Mouse (Mus musculus) intestine, postnatal 0 days (tissue): ENCODE data around the gene Trabd2b. TPM values are rescaled to one million over a fixed set of nuclear protein-coding genes. Genes with fewer than 3 reads are reported as not detected.

Experiments used
- ATAC-seq: fragments of 200-750 bp; cut with Nextera tagmentation; 2 replicates; pipeline ENCODE4 v1.8.0; 2017; ENCODE audit warnings: mild to moderate bottlenecking, moderate TSS enrichment, moderate library complexity
- H3K27ac ChIP-seq: fragments of 300-500 bp; sonication (generic); 2 replicates; pipeline ENCODE4 v1.5.1; 2014; ENCODE audit warnings: mild to moderate bottlenecking, low read depth, low read length, moderate library complexity
- H3K27me3 ChIP-seq: fragments of 300-500 bp; sonication (generic); replicated peaks from 2 replicates; pipeline ENCODE4 v1.6.1; 2014; ENCODE audit warnings: low read length, mixed read lengths; ENCODE audit not compliant: control insufficient read depth, insufficient read depth
- H3K36me3 ChIP-seq: fragments of 300-500 bp; sonication (generic); 2 replicates; pipeline ENCODE4 v1.6.1; 2014; ENCODE audit warnings: mild to moderate bottlenecking, moderate library complexity; ENCODE audit not compliant: control insufficient read depth, insufficient read depth
- H3K4me1 ChIP-seq: fragments of 300-500 bp; sonication (generic); replicated peaks from 2 replicates; pipeline ENCODE4 v1.6.1; 2014; ENCODE audit warnings: antibody characterized with exemption, low read length, mixed read lengths; ENCODE audit not compliant: control insufficient read depth, insufficient read depth
- H3K4me2 ChIP-seq: fragments of 300-500 bp; sonication (generic); replicated peaks from 2 replicates; pipeline ENCODE4 v1.6.1; 2014; ENCODE audit warnings: low read depth, mild to moderate bottlenecking, moderate library complexity
- H3K4me3 ChIP-seq: fragments of 300-500 bp; sonication (generic); 2 replicates; pipeline ENCODE4 v1.5.1; 2014; ENCODE audit warnings: low read depth, low read length
- H3K9ac ChIP-seq: fragments of 300-500 bp; sonication (generic); 2 replicates; pipeline ENCODE4 v1.6.1; 2014; ENCODE audit warnings: mild to moderate bottlenecking, low read depth, low read length
- H3K9me3 ChIP-seq: fragments of 300-500 bp; sonication (generic); 2 replicates; pipeline ENCODE4 v1.6.1; 2016; ENCODE audit warnings: mixed run types; ENCODE audit not compliant: control insufficient read depth
- CTCF ChIP-seq: sonication (generic); IDR thresholded peaks from 2 replicates; pipeline ENCODE4 v1.5.1; 2016; ENCODE audit warnings: low read depth, mild to moderate bottlenecking, control low read depth, antibody characterized with exemption, moderate library complexity
- WGBS: fragments of 180-500 bp; shearing (Covaris S2); extraction: QIAGEN DNeasy Blood & Tissue Kit; methylation state at CpG from one replicate; pipeline ENCODE4 v1.1.7; 2014; 5-methylcytosine and 5-hydroxymethylcytosine counted together
- polyA plus RNA-seq: library from polyadenylated mRNA; unstranded; fragments of >200 nt; fragmentation: Nextera tagmentation; extraction: Ambion mirVana; gene quantifications from 2 replicates; pipeline ENCODE4 v1.2.1, GENCODE M21; 2015

Trabd2b gene
- polyA plus RNA-seq, 1 experiment from 2014 or later = 0.20 TPM

GRCm38 (mm10) chr4:114476316-114476715 lies 69.8 kb downstream of the Trabd2b start:
- Histone ChIP-seq H3K4me2 (no peak overlapping the region), H3K27me3 (no peaks in the 10 kb centered on the region), H3K36me3 (no peaks in the 10 kb centered on the region), H3K9me3 (no peaks in the 10 kb centered on the region), H3K9ac (no peak overlapping the region), H3K27ac (no peak overlapping the region), H3K4me3 (no peak overlapping the region), H3K4me1 (no peaks in the 10 kb centered on the region)
- 77% methylated on average over 3 of the region's 3 CpGs for WGBS
- ATAC-seq = no peak
- no peak for TF ChIP-seq CTCF

- Histone ChIP-seq H3K27me3 (no peaks in the 10 kb centered on the region), H3K36me3 (no peaks in the 10 kb centered on the region), H3K4me3 (no peak overlapping the region), H3K4me2 (no peak overlapping the region), H3K4me1 (no peaks in the 10 kb centered on the region), H3K9me3 (no peaks in the 10 kb centered on the region), H3K27ac (no peak overlapping the region), H3K9ac (no peak overlapping the region)
- no peak for ATAC-seq
- 62% methylated on average over 11 of the region's 11 CpGs for WGBS
- TF ChIP-seq CTCF = no peak
Observed at GRCm38 (mm10) chr4:114477082-114477771, 70.7 kb downstream of the Trabd2b start.

- no peak overlapping the region for H3K4me3 ChIP-seq
- H3K4me1 ChIP-seq = no peaks in the 10 kb centered on the region
- H3K27me3 ChIP-seq = no peaks in the 10 kb centered on the region
- H3K36me3 ChIP-seq = no peaks in the 10 kb centered on the region
- H3K9ac ChIP-seq = no peak overlapping the region
- 49% methylated on average over 5 of the region's 5 CpGs for WGBS
- ATAC-seq = no peak
- H3K27ac ChIP-seq = no peak overlapping the region
- H3K4me2 ChIP-seq = no peak overlapping the region
- no peak for TF ChIP-seq CTCF
- H3K9me3 ChIP-seq = no peaks in the 10 kb centered on the region
Observed at GRCm38 (mm10) chr4:114481518-114481917, 75.0 kb downstream of the Trabd2b start.

DNA sequence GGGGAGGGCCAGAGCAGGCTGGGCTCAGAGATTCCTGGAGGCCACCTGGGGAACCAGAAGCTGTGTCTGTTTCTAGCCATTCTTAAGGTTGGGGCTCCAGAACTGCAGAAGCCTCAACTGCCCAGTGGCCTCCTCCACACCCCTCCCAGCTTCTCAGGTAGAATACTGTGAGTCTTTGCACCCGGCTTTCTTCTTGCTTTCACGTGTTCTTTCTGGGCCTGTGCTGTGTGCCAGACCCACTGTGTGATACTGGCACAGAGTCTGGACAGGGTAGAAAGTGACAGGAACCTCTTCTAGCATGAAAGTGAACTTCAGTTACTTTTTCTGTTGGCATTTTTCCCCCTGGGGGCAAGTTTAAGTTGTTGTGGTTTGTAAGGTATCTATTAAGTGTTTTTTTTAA lies 77.6 kb downstream of the Trabd2b start:
- no peak for ATAC-seq
- Histone ChIP-seq H3K9ac (no peak overlapping the region), H3K36me3 (no peaks in the 10 kb centered on the region), H3K27me3 (no peaks in the 10 kb centered on the region), H3K4me1 (no peaks in the 10 kb centered on the region), H3K4me2 (no peak overlapping the region), H3K9me3 (no peaks in the 10 kb centered on the region), H3K4me3 (no peak overlapping the region), H3K27ac (no peak overlapping the region)
- WGBS = 61% methylated on average over 2 of the region's 2 CpGs
- TF ChIP-seq CTCF = no peak

DNA sequence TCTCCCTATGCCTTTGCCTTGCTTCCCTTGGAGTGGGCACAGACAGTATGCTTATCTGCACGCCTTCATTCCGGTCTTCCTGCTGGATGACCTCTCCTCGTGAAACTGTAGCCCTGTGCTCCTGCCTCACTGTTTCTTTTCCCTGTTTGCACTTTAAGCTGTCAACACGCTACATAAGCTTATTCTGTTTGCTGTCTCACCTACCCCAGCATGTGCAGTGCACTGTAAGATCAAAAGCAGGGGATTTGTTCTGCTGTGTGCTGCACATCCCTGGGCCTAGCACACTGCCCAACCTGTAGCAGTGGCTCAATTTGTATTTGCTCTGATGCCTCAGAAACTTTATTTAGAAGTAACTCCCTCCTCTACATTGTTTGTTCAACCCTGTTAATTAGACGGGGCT lies 79.5 kb downstream of the Trabd2b start:
- H3K4me2 ChIP-seq = no peak overlapping the region
- H3K9me3 ChIP-seq = no peaks in the 10 kb centered on the region
- H3K27me3 ChIP-seq = no peaks in the 10 kb centered on the region
- WGBS = 52% methylated on average over 5 of the region's 5 CpGs
- no peak overlapping the region for H3K4me3 ChIP-seq
- no peak for ATAC-seq
- H3K27ac ChIP-seq = no peak overlapping the region
- no peaks in the 10 kb centered on the region for H3K4me1 ChIP-seq
- no peak for TF ChIP-seq CTCF
- H3K9ac ChIP-seq = no peak overlapping the region
- H3K36me3 ChIP-seq = no peaks in the 10 kb centered on the region

DNA sequence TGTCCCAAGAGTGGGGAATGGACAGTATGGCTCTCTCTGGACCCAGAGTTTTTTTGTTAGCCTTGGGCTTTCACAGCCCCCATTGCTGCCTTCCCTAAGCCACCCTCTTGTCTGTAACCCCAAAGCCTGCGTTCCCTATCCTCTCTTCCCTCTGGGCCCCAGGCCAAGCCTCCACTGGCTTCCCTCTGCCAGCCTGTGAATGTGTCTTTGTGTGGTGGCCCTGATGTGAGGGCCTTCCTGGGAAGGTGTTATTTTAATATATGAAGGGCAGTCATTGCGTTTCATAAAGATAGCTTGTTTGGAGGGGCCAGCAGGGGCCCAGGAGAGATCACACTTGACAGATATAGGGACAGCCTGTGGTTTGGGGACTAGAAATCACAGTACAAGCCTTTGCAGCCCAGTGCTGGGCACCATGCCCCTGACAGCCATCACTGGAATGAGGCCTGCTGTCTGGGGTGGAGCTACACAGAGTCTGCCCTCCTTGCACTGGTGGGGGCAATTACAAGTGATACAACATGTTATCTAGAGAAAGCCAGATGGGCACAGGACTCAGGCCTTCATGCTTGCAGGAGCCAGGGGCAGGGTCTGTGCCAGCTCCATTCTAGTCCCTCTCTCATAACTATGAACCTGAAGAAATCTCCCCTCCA lies 80.5 kb downstream of the Trabd2b start:
- no peaks in the 10 kb centered on the region for H3K9me3 ChIP-seq
- H3K27me3 ChIP-seq = no peaks in the 10 kb centered on the region
- no peak overlapping the region for H3K9ac ChIP-seq
- no peak overlapping the region for H3K4me2 ChIP-seq
- H3K36me3 ChIP-seq = no peaks in the 10 kb centered on the region
- ATAC-seq = no peak
- no peak overlapping the region for H3K27ac ChIP-seq
- H3K4me3 ChIP-seq = no peak overlapping the region
- H3K4me1 ChIP-seq = no peaks in the 10 kb centered on the region
- 76% methylated on average over 2 of the region's 2 CpGs for WGBS
- TF ChIP-seq CTCF = no peak
